Mouse (Mus musculus) hindbrain, embryonic 15.5 days (tissue): ENCODE data around the gene Nhej1. TPM values are rescaled to one million over a fixed set of nuclear protein-coding genes. Genes with fewer than 3 reads are reported as not detected.

Experiments used
- ATAC-seq: fragments of 200-750 bp; cut with Nextera tagmentation; 2 replicates; pipeline ENCODE4 v1.8.0; 2017; ENCODE audit warnings: low read depth, moderate number of reproducible peaks, moderate TSS enrichment; ENCODE audit not compliant: low FRiP score
- H3K27ac ChIP-seq: fragments of 300-500 bp; sonication (generic); replicated peaks from 2 replicates; pipeline ENCODE4 v1.5.1; 2015; ENCODE audit warnings: mild to moderate bottlenecking, inconsistent platforms
- H3K27me3 ChIP-seq: fragments of 300-500 bp; sonication (generic); 2 replicates; pipeline ENCODE4 v1.6.1; 2015; ENCODE audit warnings: control low read depth, inconsistent platforms
- H3K36me3 ChIP-seq: fragments of 300-500 bp; sonication (generic); 2 replicates; pipeline ENCODE4 v1.6.1; 2015; ENCODE audit warnings: control low read depth, inconsistent platforms
- H3K4me1 ChIP-seq: fragments of 300-500 bp; sonication (generic); replicated peaks from 2 replicates; pipeline ENCODE4 v1.6.1; 2015; ENCODE audit warnings: control low read depth, inconsistent platforms
- H3K4me2 ChIP-seq: fragments of 300-500 bp; sonication (generic); 2 replicates; pipeline ENCODE4 v1.6.1; 2015; ENCODE audit warnings: moderate library complexity, mild to moderate bottlenecking, inconsistent platforms
- H3K4me3 ChIP-seq: fragments of 300-500 bp; sonication (generic); 2 replicates; pipeline ENCODE4 v1.5.1; 2015; ENCODE audit warnings: mild to moderate bottlenecking, inconsistent platforms
- H3K9ac ChIP-seq: fragments of 300-500 bp; sonication (generic); 2 replicates; pipeline ENCODE4 v1.6.1; 2015; ENCODE audit warnings: inconsistent platforms
- H3K9me3 ChIP-seq: fragments of 300-500 bp; sonication (generic); 2 replicates; pipeline ENCODE4 v1.6.1; 2016; ENCODE audit warnings: control low read depth, inconsistent platforms
- WGBS: fragments of 180-500 bp; shearing (Covaris S2); methylation state at CpG from one replicate; pipeline ENCODE4 v1.1.7; 2015; 5-methylcytosine and 5-hydroxymethylcytosine counted together
- polyA plus RNA-seq: library from polyadenylated mRNA; unstranded; fragments of >200 nt; fragmentation: Nextera tagmentation; extraction: Ambion mirVana; gene quantifications from 2 replicates; pipeline ENCODE4 v1.2.1, GENCODE M21; 2015

Nhej1 gene
- polyA plus RNA-seq, 1 experiment from 2014 or later, result 6.9 TPM

DNA sequence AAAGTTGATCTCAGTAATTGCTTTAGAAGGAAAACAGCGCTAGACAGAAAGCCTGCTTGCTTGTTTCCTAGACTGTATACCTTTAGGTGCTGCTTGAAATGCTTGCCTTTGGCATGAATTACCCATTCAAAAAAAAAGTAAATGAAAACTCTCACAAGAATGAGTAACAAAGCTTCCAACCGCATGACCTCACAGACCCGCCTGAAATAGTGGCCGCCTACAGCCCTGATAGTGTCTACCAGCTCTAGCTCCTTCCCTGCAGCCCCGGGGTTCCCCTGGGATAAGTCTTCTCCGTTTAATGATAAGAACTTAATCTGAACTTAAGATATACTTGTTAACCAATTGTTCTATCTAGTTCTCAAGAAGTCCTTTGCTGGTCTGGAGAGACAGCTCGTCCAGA is 73.6 kb downstream of the Nhej1 start:
- no peak overlapping the region for H3K4me3 ChIP-seq
- H3K4me1 ChIP-seq, result no peaks in the 10 kb centered on the region
- H3K27me3 ChIP-seq, result no peaks in the 10 kb centered on the region
- ATAC-seq, result no peak
- WGBS, result 83% methylated on average over 7 of the region's 7 CpGs
- H3K36me3 ChIP-seq, result no peaks in the 10 kb centered on the region
- no peak overlapping the region for H3K9ac ChIP-seq
- no peak overlapping the region for H3K27ac ChIP-seq
- no peaks in the 10 kb centered on the region for H3K9me3 ChIP-seq
- H3K4me2 ChIP-seq, result no peak overlapping the region

DNA sequence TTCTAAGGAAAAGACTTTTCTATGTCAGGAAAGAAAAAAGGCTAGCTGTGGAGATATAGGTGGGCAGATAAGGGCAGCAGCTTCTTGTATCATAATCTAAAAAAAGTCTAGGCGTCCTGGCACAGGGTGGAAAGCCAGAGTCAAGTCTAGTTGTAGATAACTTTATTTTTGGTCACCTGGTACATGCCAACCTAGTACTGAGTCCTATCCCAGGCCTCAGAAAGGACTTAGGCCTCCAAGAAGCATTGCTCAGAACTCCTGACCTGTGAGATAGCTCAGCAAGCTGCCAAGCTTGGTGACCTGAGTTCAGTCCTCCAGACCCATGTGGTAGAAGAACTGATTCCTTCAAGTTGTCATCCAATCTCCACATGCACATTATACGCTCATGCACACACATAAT is 76.4 kb downstream of the Nhej1 start:
- no peaks in the 10 kb centered on the region for H3K36me3 ChIP-seq
- no peaks in the 10 kb centered on the region for H3K4me1 ChIP-seq
- H3K4me3 ChIP-seq, result no peak overlapping the region
- no peak for ATAC-seq
- no peaks in the 10 kb centered on the region for H3K9me3 ChIP-seq
- H3K27me3 ChIP-seq, result no peaks in the 10 kb centered on the region
- 83% methylated on average over 2 of the region's 2 CpGs for WGBS
- no peak overlapping the region for H3K4me2 ChIP-seq
- H3K9ac ChIP-seq, result no peak overlapping the region
- H3K27ac ChIP-seq, result no peak overlapping the region

DNA sequence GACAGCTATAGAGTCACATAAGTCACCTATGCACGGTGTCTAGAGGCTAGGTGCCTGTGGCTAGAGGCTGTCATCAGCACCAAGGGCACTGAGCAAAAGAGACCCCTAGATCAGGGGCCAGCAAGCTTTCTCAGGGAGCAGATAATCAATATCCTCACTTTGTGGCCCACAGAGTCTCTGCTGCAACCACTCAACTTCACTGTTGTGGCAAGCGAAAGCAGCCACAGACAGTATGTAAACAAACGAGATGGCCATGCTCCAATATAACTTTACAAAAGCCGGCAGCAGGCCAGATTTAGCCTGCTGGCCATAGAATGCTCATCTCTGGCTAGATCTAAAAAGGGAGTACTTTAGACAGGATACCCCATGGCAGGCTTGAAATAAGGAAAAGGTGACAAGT is 77.0 kb downstream of the Nhej1 start:
- WGBS, result 74% methylated on average over 4 of the region's 4 CpGs
- no peaks in the 10 kb centered on the region for H3K4me1 ChIP-seq
- H3K9ac ChIP-seq, result no peak overlapping the region
- no peak for ATAC-seq
- no peak overlapping the region for H3K4me2 ChIP-seq
- H3K4me3 ChIP-seq, result no peak overlapping the region
- no peaks in the 10 kb centered on the region for H3K27me3 ChIP-seq
- H3K27ac ChIP-seq, result no peak overlapping the region
- H3K9me3 ChIP-seq, result no peaks in the 10 kb centered on the region
- no peaks in the 10 kb centered on the region for H3K36me3 ChIP-seq

DNA sequence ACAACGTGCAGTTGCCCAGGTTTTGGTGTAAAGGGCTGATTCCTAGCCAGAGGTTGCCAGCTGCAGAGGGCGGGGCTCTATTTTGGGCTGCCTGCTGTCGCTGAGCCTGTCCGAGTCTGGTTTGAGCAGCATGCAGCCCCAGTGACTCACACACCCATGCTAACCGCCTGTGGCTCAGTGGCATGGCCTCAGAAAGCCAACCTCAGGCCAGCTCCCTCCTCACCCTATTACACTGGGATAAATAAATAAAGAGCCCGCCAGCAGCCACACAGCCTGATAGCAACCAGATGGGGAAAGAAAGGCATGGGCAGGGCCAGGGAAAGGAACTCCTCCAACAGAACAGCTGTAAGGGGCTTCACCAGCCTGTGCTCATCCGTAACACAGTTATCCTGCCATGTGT is 84.6 kb downstream of the Nhej1 start:
- H3K27me3 ChIP-seq, result no peaks in the 10 kb centered on the region
- ATAC-seq, result no peak
- H3K4me1 ChIP-seq, result no peaks in the 10 kb centered on the region
- no peak overlapping the region for H3K4me3 ChIP-seq
- no peak overlapping the region for H3K27ac ChIP-seq
- WGBS, result 57% methylated on average over 7 of the region's 7 CpGs
- no peaks in the 10 kb centered on the region for H3K9me3 ChIP-seq
- no peak overlapping the region for H3K4me2 ChIP-seq
- no peak overlapping the region for H3K9ac ChIP-seq
- no peaks in the 10 kb centered on the region for H3K36me3 ChIP-seq

DNA sequence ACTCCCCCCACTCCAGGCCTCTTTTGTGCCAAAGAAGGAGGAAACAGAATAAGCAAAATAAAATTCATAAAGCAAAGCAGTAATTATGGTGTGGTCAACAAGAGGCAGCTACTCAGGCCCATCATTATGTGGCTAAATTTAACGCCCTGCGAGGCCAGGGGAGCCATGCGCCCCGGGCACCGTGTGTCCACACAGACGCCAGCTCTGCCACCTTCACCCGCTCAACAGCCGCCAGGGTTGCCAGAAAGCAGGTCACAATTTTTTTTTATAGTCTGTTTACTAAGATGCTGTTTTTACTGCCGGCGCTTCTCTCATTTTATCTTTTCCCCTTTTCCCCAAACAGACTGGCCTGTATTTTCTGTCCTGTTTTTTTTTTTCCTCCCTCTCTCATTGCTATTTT is 93.0 kb downstream of the Nhej1 start:
- ATAC-seq, result no peak
- Histone ChIP-seq H3K27ac (no peak overlapping the region), H3K9me3 (no peaks in the 10 kb centered on the region), H3K36me3 (no peaks in the 10 kb centered on the region), H3K4me1 (no peaks in the 10 kb centered on the region), H3K9ac (no peak overlapping the region), H3K4me2 (no peak overlapping the region), H3K27me3 (no peaks in the 10 kb centered on the region), H3K4me3 (no peak overlapping the region)
- WGBS, result 91% methylated on average over 10 of the region's 10 CpGs

DNA sequence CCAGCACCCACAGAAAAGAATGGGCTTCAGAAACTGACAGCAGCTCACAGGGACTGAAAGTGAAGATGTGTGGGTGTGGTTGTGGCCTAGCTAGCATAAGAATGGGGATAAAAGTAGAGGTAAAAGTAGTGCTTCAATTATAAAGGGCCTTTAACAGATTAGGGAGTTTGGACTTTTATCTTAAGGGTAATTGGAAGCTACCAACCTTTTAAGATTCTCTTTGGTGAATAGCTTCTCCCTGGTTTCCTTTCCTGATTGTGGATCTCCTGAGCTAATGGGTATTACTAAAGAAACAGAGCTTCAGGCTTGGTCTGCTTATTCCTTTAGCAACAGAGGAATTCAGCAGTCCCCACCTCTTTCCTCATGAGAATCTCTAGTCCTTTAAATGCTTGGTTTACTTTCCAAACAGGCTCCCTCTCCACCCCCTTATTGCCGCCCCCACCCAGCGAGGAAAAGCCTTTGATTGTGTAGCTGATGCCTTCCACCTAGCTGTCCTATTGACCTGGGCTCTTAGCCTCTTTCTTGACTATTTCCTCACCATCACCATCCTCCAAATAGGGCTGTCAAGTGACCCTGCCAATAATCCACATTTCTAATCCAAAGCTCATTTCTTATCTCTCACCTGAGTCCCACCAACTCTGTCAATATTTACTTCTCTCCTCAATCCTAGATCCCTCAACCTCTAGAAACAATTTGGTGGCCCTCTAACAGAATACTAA is 97.8 kb downstream of the Nhej1 start:
- no peak overlapping the region for H3K9ac ChIP-seq
- H3K4me3 ChIP-seq, result no peak overlapping the region
- H3K36me3 ChIP-seq, result no peaks in the 10 kb centered on the region
- H3K4me2 ChIP-seq, result no peak overlapping the region
- H3K27me3 ChIP-seq, result no peaks in the 10 kb centered on the region
- H3K9me3 ChIP-seq, result no peaks in the 10 kb centered on the region
- H3K4me1 ChIP-seq, result no peaks in the 10 kb centered on the region
- no peak for ATAC-seq
- no peak overlapping the region for H3K27ac ChIP-seq
- 70% methylated on average over 2 of the region's 2 CpGs for WGBS

DNA sequence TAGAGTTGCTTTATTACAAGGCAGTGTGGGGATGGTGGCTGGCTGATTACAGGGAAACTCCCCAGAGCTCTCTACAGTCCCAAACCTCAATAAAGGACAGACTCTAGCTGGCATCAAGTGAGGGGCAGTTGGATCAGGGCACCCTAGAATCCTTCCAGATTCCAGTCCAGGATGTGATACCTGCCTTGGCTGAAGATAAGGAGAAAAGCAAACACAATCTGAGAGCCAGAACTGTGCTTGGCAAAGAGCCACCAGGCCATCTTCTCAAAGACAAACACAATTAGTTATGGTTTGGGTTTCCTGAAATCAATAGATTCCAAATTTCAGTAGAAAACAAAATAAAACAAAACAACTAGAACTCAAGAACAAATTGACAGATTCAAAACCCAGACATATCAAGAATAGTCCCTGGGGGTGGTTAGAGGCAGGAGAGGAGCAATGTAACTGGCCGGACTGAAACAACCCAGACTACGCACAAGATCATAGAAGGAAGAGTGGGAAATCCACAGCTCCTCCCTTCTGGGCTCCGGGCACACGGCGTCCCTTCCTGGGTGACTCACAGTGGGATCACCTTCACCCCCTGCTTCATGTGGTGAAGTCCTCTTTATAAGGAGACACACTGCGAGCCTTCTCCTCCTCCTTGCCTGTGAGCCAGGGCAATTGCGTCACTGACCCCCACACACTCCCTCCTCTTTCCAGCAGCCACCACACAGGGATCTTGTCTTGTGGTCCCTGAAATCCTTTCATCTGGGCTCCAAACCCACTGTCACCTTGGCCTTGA is 100.4 kb downstream of the Nhej1 start:
- Histone ChIP-seq H3K27me3 (no peaks in the 10 kb centered on the region), H3K36me3 (no peaks in the 10 kb centered on the region), H3K4me2 (no peak overlapping the region), H3K4me1 (no peaks in the 10 kb centered on the region), H3K9me3 (no peaks in the 10 kb centered on the region), H3K4me3 (no peak overlapping the region), H3K9ac (no peak overlapping the region), H3K27ac (no peak overlapping the region)
- ATAC-seq, result no peak
- WGBS, result 80% methylated on average over 7 of the region's 7 CpGs

DNA sequence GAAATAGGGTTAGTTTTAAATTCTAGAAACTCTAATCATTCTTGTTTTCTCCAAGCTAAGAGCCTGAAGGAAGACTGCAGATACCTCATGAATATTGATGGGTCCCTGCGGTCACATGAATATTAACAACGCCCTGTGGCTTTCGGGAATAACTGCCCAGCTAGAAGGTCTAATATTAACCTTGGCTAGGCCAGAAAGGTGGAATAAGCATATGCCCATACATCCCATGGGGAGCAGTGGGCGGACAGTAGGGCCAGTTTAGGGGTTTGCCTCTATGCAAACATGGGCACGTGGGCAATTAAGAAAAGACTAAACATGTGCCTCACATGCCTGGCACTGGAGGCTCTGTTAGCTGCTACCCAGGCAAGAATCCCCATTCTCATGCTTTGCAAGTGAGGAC is 102.8 kb downstream of the Nhej1 start:
- no peak for ATAC-seq
- Histone ChIP-seq H3K4me2 (no peak overlapping the region), H3K4me1 (no peaks in the 10 kb centered on the region), H3K9me3 (no peaks in the 10 kb centered on the region), H3K9ac (no peak overlapping the region), H3K36me3 (no peaks in the 10 kb centered on the region), H3K4me3 (no peak overlapping the region), H3K27ac (no peak overlapping the region), H3K27me3 (0 out of 2 replicates have a peak, but pooled peaks cover 2% of the 10 kb centered on the region)
- WGBS, result 23% methylated on average over 5 of the region's 5 CpGs

DNA sequence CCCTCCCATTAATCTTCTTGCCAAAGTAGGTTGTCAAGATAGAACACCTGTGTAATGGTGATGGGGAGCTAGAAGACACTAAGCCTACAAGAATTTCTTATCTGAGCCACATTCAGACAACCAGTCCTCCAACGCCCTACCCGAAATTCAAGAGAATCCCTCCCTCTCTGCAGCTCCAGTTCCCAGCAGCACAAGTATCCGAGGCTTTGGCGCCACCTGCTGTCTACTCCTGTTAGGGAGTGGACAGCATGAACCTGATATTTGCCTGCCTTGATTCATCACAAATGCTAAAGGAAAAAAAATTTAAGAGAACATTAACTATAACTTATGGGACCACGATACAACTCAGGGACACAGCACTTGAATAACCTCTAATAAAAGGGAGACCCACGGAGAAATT is 108.2 kb downstream of the Nhej1 start:
- no peak overlapping the region for H3K9ac ChIP-seq
- 0 out of 2 replicates have a peak, but pooled peaks cover 5% of the 10 kb centered on the region for H3K27me3 ChIP-seq
- H3K4me1 ChIP-seq, result no peaks in the 10 kb centered on the region
- no peak overlapping the region for H3K27ac ChIP-seq
- H3K4me3 ChIP-seq, result no peak overlapping the region
- H3K4me2 ChIP-seq, result no peak overlapping the region
- no peaks in the 10 kb centered on the region for H3K9me3 ChIP-seq
- 7% methylated on average over 6 of the region's 6 CpGs for WGBS
- ATAC-seq, result peak; percentile 69; the same call in 1 of the 2 replicates
- no peaks in the 10 kb centered on the region for H3K36me3 ChIP-seq

DNA sequence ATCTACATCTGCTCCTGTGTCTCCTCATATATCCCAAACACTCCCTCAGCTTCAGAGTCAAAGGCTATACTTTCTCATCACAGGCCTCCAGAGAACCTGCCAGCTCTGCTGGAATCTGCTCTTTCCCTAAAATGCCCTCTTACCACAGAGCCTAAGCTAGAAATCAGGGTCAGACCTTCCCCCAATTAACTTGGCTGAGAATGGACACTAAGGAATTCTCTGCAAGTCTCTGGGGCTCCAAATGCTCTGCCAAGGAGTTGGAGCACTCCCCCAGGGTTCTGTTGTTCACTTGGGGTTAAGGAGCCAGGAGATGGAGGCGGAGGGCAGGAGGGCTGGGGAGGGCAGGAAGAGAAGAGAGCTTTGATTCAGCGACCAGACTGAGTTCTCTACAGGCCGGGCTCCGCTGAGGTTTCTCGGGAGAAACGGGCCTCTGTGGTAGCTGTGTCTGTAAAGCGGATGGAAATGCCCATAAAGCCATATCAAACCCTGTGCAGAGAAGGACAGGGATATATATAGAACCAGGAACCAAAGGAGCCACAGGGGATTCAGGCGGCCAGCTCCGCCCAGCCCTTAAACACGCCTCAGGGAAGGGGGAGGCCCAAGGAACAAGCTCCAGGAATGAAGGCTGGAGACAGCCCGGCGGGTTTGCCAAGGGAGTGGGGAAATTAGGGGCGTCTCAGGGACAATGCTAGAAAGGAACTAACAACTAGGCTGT is 109.3 kb downstream of the Nhej1 start:
- Histone ChIP-seq H3K4me2 (no peak overlapping the region), H3K4me3 (no peak overlapping the region), H3K27ac (no peak overlapping the region), H3K36me3 (no peaks in the 10 kb centered on the region), H3K4me1 (no peaks in the 10 kb centered on the region), H3K9ac (no peak overlapping the region), H3K9me3 (no peaks in the 10 kb centered on the region), H3K27me3 (0 out of 2 replicates have a peak, but pooled peaks cover 5% of the 10 kb centered on the region)
- 42% methylated on average over 13 of the region's 13 CpGs for WGBS
- no peak for ATAC-seq

DNA sequence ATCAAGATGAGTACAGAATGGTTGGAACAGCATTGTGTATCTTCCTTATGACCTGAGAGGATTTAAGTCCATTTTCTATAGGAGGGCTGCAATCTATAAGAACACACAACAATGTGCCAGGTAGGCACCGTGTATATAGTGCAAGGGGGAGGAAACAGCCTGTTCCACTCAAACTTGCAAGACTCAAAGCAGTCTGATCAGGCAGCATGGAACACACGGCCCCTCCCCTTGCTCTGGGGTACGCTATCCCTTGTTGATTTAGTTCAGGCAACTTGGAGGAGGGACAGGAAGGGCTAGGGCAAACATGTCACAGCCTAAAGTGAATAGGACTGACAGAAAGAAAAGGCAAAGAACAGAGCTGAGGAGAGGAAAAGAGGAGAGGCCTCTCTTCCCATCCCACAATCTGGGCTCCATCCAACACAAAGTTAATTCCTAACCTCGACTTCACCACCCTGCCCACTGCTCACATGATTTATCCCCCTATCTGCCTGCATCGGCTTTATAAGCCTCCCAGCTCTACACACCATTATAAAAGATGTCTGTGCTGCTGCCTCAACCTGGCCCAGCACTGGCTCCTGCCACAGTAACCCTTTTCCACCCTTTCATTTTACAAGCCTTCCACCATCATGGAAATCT is 110.7 kb downstream of the Nhej1 start:
- ATAC-seq, result no peak
- Histone ChIP-seq H3K4me1 (no peaks in the 10 kb centered on the region), H3K9ac (no peak overlapping the region), H3K9me3 (no peaks in the 10 kb centered on the region), H3K27ac (no peak overlapping the region), H3K36me3 (no peaks in the 10 kb centered on the region), H3K27me3 (0 out of 2 replicates have a peak, but pooled peaks cover 5% of the 10 kb centered on the region), H3K4me2 (no peak overlapping the region), H3K4me3 (no peak overlapping the region)
- 52% methylated on average over 5 of the region's 5 CpGs for WGBS

DNA sequence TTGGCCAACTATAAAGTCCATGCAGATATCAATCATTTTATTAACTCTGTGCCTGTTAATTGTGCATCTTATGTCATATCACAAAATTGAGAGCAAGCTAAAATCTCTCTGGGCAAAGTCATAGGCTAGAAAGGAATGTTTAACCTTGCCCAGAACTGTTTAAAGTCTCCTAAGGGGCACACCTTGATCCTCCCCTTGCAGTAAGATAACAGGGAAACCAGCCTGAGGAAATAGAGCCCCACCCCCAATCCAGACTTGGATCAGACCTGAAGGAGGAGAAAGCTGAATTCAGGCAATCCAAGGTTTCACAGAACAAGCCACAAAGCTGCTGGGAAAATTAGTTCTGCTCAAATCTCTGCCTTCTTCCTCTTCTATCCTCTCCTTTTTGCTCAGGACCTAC is 114.2 kb downstream of the Nhej1 start:
- Histone ChIP-seq H3K27me3 (0 out of 2 replicates have a peak, but pooled peaks cover under 1% of the 10 kb centered on the region), H3K9ac (no peak overlapping the region), H3K4me3 (no peak overlapping the region), H3K27ac (no peak overlapping the region), H3K36me3 (no peaks in the 10 kb centered on the region), H3K9me3 (no peaks in the 10 kb centered on the region), H3K4me2 (no peak overlapping the region), H3K4me1 (no peaks in the 10 kb centered on the region)
- ATAC-seq, result no peak
